Mouse (Mus musculus): Measurements from ENCODE around the gene Prss8. TPM values are rescaled to one million over a fixed set of nuclear protein-coding genes. Genes with fewer than 3 reads are reported as not detected.

The Prss8 gene
- total RNA-seq, 1 experiment from 2014 or later = 1.3 TPM

Other genes with a start within 250 kb of the Prss8 start
- 11.6 and 17.4 TPM in 2 replicates for gene Bcl7c, start 221.2 kb downstream of the Prss8 start, total RNA-seq (2017)
- gene Ctf1, start 217.4 kb downstream of the Prss8 start, total RNA-seq (2017) = not detected in 2 replicates
- not detected in 2 replicates for gene Ctf2, start 197.9 kb downstream of the Prss8 start, total RNA-seq (2017)
- gene Fbxl19, start 185.6 kb downstream of the Prss8 start, total RNA-seq (2017) = 9.0 and 9.2 TPM in 2 replicates
- gene Orai3, start 160.3 kb downstream of the Prss8 start, total RNA-seq (2017) = 35.7 and 42.8 TPM in 2 replicates
- 14.4 and 16.7 TPM in 2 replicates for gene Setd1a, start 153.4 kb downstream of the Prss8 start, total RNA-seq (2017)
- 3.3 and 3.5 TPM in 2 replicates for gene Gm49388, start 144.5 kb downstream of the Prss8 start, total RNA-seq (2017)
- 4.4 and 4.5 TPM in 2 replicates for gene Hsd3b7, start 129.5 kb downstream of the Prss8 start, total RNA-seq (2017)
- gene Stx4a, start 105.8 kb downstream of the Prss8 start, total RNA-seq (2017) = 93.0 and 99.9 TPM in 2 replicates
- gene Stx1b, start 105.6 kb downstream of the Prss8 start, total RNA-seq (2017) = not detected in 2 replicates
- gene Zfp646, start 53.9 kb downstream of the Prss8 start, total RNA-seq (2017) = 93.1 and 93.5 TPM in 2 replicates
- 6.2 and 12.5 TPM in 2 replicates for gene Zfp668, start 53.3 kb downstream of the Prss8 start, total RNA-seq (2017)
- not detected in 2 replicates for gene Prss53, start 39.1 kb downstream of the Prss8 start, total RNA-seq (2017)
- gene Gm21974, start 34.6 kb downstream of the Prss8 start, total RNA-seq (2017) = not detected in 2 replicates
- gene Vkorc1, start 34.5 kb downstream of the Prss8 start, total RNA-seq (2017) = 4.8 and 8.5 TPM in 2 replicates
- 9.6 and 11.6 TPM in 2 replicates for gene Bckdk, start 26.0 kb downstream of the Prss8 start, total RNA-seq (2017)
- gene Kat8, start 17.6 kb downstream of the Prss8 start, total RNA-seq (2017) = 50.2 and 71.2 TPM in 2 replicates
- 1.2 and 2.0 TPM in 2 replicates for gene Prss36, start 16.6 kb upstream of the Prss8 start, total RNA-seq (2017)
- 121 and 134 TPM in 2 replicates for gene Fus, start 37.4 kb upstream of the Prss8 start, total RNA-seq (2017)
- gene Pycard, start 63.8 kb upstream of the Prss8 start, total RNA-seq (2017) = 10.5 and 16.2 TPM in 2 replicates
- 0.70 and 0.86 TPM in 2 replicates for gene Trim72, start 73.8 kb upstream of the Prss8 start, total RNA-seq (2017)
- 339 and 346 TPM in 2 replicates for gene Itgam, start 132.5 kb upstream of the Prss8 start, total RNA-seq (2017)
- 23.6 and 30.6 TPM in 2 replicates for gene Gm49368, start 132.6 kb upstream of the Prss8 start, total RNA-seq (2017)
- gene Itgax, start 199.4 kb upstream of the Prss8 start, total RNA-seq (2017) = 44.3 and 62.5 TPM in 2 replicates
- gene Itgad, start 224.3 kb upstream of the Prss8 start, total RNA-seq (2017) = 0.12 and 1.8 TPM in 2 replicates